Mouse (Mus musculus) ovary, postnatal 36 days (tissue): ENCODE measurements at regions not wholly inside any gene's neighbourhood (a gene's known extent, or its start where the extent isn't known, plus 50 kb on each side); places are given as distances from the start of the nearest gene placed in this dataset.
"Not testable (repeated sequence)": the region's sequence is repeated elsewhere in the genome, so short reads cannot be mapped to it uniquely, and the experiment has no call there.

ENCODE experiments used
- DNase-seq: peaks from one replicate; pipeline ENCODE4 v3.0.0; 2022; ENCODE audit warnings: low spot score, mixed read lengths

GRCm38 (mm10) chr3:121584317-121584716 is 52.1 kb upstream of the Slc44a3 start:
- DNase-seq = no peak

DNA sequence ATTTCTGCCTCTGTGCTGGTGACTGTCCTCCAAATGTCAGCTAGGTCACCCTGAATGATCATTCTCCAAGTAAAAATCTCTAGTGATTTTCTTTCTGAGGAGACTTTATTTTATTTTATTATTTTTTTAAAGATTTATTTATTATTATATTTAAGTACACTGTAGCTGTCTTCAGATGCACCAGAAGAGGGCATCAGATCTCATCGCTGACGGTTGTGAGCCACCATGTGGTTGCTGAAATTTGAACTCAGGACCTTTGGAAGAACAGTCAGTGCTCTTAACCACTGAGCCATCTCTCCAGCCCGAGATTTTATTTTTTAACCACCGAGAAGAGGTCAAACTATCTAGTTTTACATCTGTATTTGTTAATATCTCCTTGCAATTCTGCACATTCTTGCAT is 50.5 kb upstream of the Slc44a3 start:
- not testable (repeated sequence) for DNase-seq
